Mouse (Mus musculus): ENCODE data around the gene Htra2. TPM values are rescaled to one million over a fixed set of nuclear protein-coding genes. Genes with fewer than 3 reads are reported as not detected.
A peak's percentile ranks its signal among the peaks of the same experiment; 100 is the strongest.

Htra2 gene
- polyA plus RNA-seq, 1 experiment from 2014 or later = 42.9 TPM

DNA sequence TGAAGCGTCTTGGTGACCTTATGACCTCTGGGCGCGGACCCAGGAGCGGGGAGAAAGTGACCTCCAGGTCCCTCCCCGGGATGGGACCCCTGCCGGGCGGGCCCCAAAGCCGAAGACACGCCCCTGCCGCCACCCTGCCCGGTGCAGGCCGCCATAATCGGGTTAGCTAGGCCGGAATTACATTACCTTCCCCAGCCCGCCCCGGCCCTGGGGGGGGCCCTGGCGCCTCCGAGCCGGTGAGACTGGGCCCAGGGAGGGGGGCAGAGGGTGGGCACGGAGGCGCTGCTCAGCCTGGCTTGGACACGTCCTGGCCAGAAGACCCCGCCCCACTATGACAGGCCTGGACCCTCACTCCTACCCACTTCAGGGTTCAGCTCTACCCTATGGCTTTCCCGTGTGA lies 16.1 kb upstream of the Htra2 start:
- no peak overlapping the region for H3K27ac ChIP-seq
- no peak overlapping the region for H3K9ac ChIP-seq

DNA sequence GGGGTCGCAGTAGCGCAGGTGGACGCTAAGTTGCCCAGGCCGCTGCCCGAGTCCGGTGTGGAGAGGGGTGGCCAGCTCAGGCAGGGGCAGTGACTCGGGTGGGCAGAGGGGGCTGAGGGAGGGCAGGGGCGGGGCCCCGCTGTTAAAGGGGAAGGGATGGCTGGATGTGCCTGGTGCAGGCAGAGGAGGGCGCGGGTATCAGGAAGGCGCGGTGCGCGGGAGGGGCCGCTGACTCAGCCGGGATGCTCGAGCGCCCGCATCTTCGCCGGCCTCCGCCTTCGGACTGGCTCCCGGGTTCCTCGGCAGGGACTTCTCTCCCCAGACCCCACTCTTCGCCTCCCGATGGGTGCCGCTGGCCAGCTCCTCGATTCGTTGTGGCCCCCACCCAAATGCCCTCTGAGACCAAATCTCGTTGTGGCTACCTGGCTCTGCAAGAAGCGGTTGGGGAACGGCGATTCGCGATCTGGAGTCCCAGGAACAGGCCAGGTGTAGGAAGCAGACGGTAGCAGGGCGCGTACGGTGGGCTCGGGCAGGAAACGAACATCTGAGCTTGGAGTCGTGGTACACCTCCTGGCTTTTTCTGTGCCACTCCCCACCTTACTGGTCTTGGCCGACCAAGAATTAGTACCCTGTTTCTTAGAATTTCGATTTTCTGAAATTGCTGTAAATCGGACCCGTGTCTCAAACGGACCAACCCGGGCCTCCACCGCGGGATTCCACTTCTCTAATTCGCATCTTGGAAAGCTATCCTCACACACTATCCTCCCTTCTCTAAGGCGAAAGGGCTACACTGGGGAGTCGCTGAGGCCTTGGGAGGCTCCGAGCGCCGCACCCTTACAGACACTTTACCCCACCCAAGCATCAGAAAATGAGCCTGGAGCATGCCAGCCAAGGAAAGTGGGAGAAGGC lies 15.5 kb upstream of the Htra2 start:
- ATAC-seq (ENCODE audit: low FRiP score) = no peak
- no peaks in the 10 kb centered on the region for H3K9me3 ChIP-seq (ENCODE audit: control insufficient read depth, low read length)

More for the DNA sequence above, 16.1 kb upstream of the Htra2 start:
- H3K4me1 ChIP-seq (replicated peaks; ENCODE audit: control insufficient read depth, insufficient read depth, low read length) = 0 out of 2 replicates have a peak, but pooled peaks cover 12% of the 10 kb centered on the region
- no peaks in the 10 kb centered on the region for H3K36me3 ChIP-seq (replicated peaks; ENCODE audit: control insufficient read depth, insufficient read depth)
- no peak overlapping the region; the same call in 1 of the 2 replicates for H3K4me3 ChIP-seq (replicated peaks; ENCODE audit: low read length)
- H3K9me3 ChIP-seq (ENCODE audit: control insufficient read depth, low read length) = no peaks in the 10 kb centered on the region
- no peak overlapping the region for H3K4me2 ChIP-seq (replicated peaks)
- peaks cover 99% of the 10 kb centered on the region for H3K27me3 ChIP-seq (ENCODE audit: control insufficient read depth, insufficient read depth, low read length)
- ATAC-seq (ENCODE audit: low FRiP score) (no peak), DNase-seq (ENCODE audit: low spot score) (no peak)
- WGBS = 0% methylated on average over 22 of the region's 24 CpGs

DNA sequence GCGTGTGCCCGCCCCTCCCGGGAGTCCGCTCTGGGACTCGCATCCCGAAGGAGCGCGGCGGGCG lies 15.0 kb upstream of the Htra2 start, which contains the start of gene Tlx2:
TSS of gene Tlx2 (minus strand) at position 47 of the 64 bp plus-strand sequence.
- peak within 1 kb of the TSS; percentile 28 for H3K4me2 ChIP-seq (replicated peaks)
- peak within 1 kb of the TSS; percentile 18 for H3K4me3 ChIP-seq (replicated peaks; ENCODE audit: low read length)
- no peaks in the 10 kb centered on the region for H3K9me3 ChIP-seq (ENCODE audit: control insufficient read depth, low read length)
- no peak within 1 kb of the TSS for H3K9ac ChIP-seq
- no peaks in the 10 kb centered on the region for H3K36me3 ChIP-seq (replicated peaks; ENCODE audit: control insufficient read depth, insufficient read depth)
- WGBS = 1% methylated on average over 10 of the region's 10 CpGs
- no peak within 1 kb of the TSS for H3K27ac ChIP-seq
- no peak for DNase-seq (ENCODE audit: low spot score)
- ATAC-seq (ENCODE audit: low FRiP score) = no peak
- peaks cover 99% of the 10 kb centered on the region for H3K27me3 ChIP-seq (ENCODE audit: control insufficient read depth, insufficient read depth, low read length)
- H3K4me1 ChIP-seq (replicated peaks; ENCODE audit: control insufficient read depth, insufficient read depth, low read length) = 0 out of 2 replicates have a peak, but pooled peaks cover 12% of the 10 kb centered on the region

More for the DNA sequence above, 15.5 kb upstream of the Htra2 start:
- no peak overlapping the region for H3K9ac ChIP-seq
- WGBS = under 1% methylated on average over 57 of the region's 58 CpGs
- DNase-seq (ENCODE audit: low spot score) = no peak
- no peaks in the 10 kb centered on the region for H3K36me3 ChIP-seq (replicated peaks; ENCODE audit: control insufficient read depth, insufficient read depth)
- H3K4me1 ChIP-seq (replicated peaks; ENCODE audit: control insufficient read depth, insufficient read depth, low read length) = 0 out of 2 replicates have a peak, but pooled peaks cover 12% of the 10 kb centered on the region
- H3K4me2 ChIP-seq (replicated peaks) = 0 out of 2 replicates have a peak overlapping the region, but pooled peaks have one; percentile 12
- no peak overlapping the region for H3K27ac ChIP-seq
- H3K27me3 ChIP-seq (ENCODE audit: control insufficient read depth, insufficient read depth, low read length) = peaks cover 99% of the 10 kb centered on the region
- H3K4me3 ChIP-seq (replicated peaks; ENCODE audit: low read length) = peak overlapping the region; percentile 18

DNA sequence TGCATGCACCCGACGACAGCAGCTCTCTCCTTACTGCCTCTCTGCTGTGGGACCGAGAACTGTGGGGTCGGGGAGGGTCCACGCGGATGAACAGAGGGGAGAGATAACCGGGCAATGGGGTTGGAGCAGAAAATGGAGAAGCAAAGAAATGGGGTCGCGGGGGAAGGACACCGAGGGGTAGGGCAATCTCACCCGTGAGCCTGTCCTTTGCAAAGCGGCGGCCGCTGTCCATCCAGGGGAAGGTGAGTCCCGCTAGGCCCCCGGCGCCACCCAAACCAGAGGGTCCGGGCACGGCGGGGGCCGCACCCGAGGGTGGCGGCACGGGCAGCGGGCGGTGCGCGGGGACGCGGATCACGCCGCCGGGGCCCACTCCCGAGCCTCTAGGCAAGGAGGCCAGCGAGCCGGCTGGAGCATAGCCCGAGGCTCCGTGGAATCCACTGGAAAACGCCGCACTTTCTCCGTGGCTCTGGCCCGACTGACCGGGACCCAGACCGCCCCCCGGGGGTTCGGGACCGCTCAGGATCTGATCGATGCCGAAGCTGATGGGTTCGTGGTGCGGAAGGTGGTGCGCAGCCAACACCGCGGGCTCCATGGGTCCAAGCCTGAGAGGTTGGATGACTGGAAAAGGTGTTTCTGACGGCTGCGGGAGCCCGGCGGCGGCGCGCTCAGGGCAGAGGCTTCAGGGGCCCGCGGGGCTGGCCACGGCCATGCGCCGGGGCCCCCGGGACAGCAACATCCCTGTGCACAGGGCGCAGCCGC lies 14.6 kb upstream of the Htra2 start:
- Histone ChIP-seq H3K4me2 (replicated peaks) (0 out of 2 replicates have a peak overlapping the region, but pooled peaks have one; percentile 12), H3K4me3 (replicated peaks; ENCODE audit: low read length) (peak overlapping the region; percentile 18), H3K4me1 (replicated peaks; ENCODE audit: control insufficient read depth, insufficient read depth, low read length) (0 out of 2 replicates have a peak, but pooled peaks cover 12% of the 10 kb centered on the region), H3K9ac (no peak overlapping the region), H3K27ac (no peak overlapping the region), H3K27me3 (ENCODE audit: control insufficient read depth, insufficient read depth, low read length) (peaks cover 99% of the 10 kb centered on the region), H3K9me3 (ENCODE audit: control insufficient read depth, low read length) (no peaks in the 10 kb centered on the region), H3K36me3 (replicated peaks; ENCODE audit: control insufficient read depth, insufficient read depth) (no peaks in the 10 kb centered on the region)
- 1% methylated on average over 68 of the region's 69 CpGs for WGBS
- ATAC-seq (ENCODE audit: low FRiP score) (no peak), DNase-seq (ENCODE audit: low spot score) (no peak)

DNA sequence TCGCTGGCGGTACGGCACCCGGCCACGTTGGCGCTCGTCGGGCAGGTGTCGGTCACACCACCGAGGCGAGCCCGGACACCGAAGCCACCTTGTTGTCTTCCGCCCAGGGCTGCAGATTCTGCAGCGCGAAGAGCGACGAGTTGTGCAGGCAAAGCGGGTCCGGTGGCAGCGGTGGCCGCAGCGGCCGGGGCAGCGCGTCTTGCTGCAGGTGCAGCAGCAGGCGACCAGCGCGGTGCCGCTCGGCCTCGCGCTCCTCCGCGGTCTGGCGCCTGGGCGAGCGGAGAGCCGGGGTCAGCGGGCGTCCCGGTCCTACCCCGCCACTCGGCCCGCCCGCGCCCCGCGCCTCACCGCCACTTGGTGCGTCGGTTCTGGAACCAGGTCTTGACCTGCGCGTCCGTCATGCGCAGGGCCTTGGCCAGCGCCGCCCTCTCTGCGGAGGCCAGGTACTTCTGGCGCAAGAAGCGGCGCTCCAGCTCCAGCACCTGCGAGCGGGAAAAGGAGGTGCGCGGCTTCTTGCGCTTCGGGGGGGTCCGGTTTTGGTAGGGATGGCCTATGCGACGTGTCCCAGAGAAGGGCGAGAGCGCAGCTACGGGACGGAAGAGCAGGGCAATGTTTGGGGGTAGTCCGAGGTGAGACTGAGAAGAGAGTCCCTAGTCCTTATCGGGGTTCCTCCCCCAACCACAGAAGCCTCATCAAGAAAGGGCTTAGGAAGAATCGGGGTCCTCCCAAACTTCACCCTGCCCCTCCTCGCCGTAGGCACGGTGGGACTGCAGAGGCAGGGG lies 13.8 kb upstream of the Htra2 start:
- ATAC-seq (ENCODE audit: low FRiP score) (no peak), DNase-seq (ENCODE audit: low spot score) (no peak)
- peak overlapping the region; percentile 16 for H3K4me3 ChIP-seq (replicated peaks; ENCODE audit: low read length)
- H3K36me3 ChIP-seq (replicated peaks; ENCODE audit: control insufficient read depth, insufficient read depth) = no peaks in the 10 kb centered on the region
- no peak overlapping the region for H3K9ac ChIP-seq
- no peaks in the 10 kb centered on the region for H3K9me3 ChIP-seq (ENCODE audit: control insufficient read depth, low read length)
- peaks cover 99% of the 10 kb centered on the region for H3K27me3 ChIP-seq (ENCODE audit: control insufficient read depth, insufficient read depth, low read length)
- peak overlapping the region; percentile 28 for H3K4me2 ChIP-seq (replicated peaks)
- H3K4me1 ChIP-seq (replicated peaks; ENCODE audit: control insufficient read depth, insufficient read depth, low read length) = 0 out of 2 replicates have a peak, but pooled peaks cover 12% of the 10 kb centered on the region
- H3K27ac ChIP-seq = no peak overlapping the region
- under 1% methylated on average over 67 of the region's 81 CpGs for WGBS

DNA sequence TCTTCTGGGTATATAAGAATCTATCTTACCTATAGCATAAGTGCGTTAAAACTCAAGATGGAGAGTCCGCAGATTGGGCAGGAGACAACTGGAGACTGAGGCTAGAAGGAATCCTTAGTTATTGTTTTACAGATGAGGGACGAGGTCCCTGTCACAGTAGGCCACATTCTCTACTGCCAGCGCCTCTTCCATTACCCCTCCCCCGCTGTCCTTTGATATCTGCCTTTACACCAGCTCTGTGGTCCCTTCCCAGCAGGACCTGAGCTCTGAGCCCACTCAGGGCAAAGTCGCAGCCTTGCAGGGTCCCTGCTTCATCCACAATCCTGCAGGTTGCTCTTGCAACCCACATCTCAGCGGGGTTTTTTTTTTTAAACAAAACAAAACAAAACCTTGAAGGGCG lies 13.1 kb upstream of the Htra2 start:
- peaks cover 99% of the 10 kb centered on the region for H3K27me3 ChIP-seq (ENCODE audit: control insufficient read depth, insufficient read depth, low read length)
- H3K36me3 ChIP-seq (replicated peaks; ENCODE audit: control insufficient read depth, insufficient read depth) = no peaks in the 10 kb centered on the region
- H3K4me3 ChIP-seq (replicated peaks; ENCODE audit: low read length) = peak overlapping the region; percentile 16; the same call in 1 of the 2 replicates
- H3K9ac ChIP-seq = no peak overlapping the region
- H3K27ac ChIP-seq = no peak overlapping the region
- no peak for DNase-seq (ENCODE audit: low spot score)
- WGBS = 4% methylated on average over 8 of the region's 8 CpGs
- H3K4me1 ChIP-seq (replicated peaks; ENCODE audit: control insufficient read depth, insufficient read depth, low read length) = 0 out of 2 replicates have a peak, but pooled peaks cover 12% of the 10 kb centered on the region
- no peaks in the 10 kb centered on the region for H3K9me3 ChIP-seq (ENCODE audit: control insufficient read depth, low read length)
- ATAC-seq (ENCODE audit: low FRiP score) = no peak
- peak overlapping the region; percentile 28; the same call in 1 of the 2 replicates for H3K4me2 ChIP-seq (replicated peaks)

DNA sequence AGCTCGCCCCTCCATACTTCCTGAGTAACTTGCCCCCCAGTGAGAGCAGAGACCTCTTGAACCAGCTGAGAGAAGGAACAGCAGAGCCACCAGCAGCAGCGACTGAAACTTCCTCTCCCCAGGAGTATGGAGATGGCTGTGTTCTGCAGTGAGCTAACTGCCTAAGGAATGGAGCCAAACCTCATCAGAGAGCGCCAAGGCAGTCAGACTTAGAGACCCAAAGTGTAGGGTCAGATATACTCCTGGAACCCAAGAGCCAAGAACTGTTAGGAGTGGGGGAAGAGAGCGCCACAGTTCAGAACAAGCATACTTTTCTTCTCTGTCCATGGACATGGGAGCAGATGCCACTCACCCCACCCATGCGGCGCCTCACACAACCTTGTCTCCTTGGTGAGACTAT lies 11.4 kb upstream of the Htra2 start:
- WGBS = 21% methylated on average over 6 of the region's 6 CpGs

DNA sequence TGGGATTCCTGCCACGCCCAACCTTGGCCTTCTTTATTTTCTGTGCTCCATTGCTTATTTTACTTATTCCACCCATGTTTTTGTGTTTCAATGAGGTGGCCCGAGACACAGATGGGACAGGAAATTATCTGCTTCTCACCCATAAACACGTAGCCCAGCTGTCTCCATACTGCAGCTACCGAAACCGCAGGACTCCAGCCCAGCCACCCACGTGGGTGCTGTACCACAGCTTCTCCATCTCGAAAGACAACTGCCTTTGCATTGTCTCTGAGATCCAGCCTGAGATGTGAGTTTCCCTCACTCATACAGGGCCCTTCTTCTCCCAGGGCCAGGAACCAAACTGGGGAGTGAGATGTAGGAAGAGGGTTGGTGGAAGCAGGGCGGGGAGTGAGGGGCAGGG lies 10.9 kb upstream of the Htra2 start:
- 41% methylated on average over 8 of the region's 8 CpGs for WGBS
- ATAC-seq (ENCODE audit: low FRiP score) = no peak
- no peak overlapping the region for H3K4me3 ChIP-seq (replicated peaks; ENCODE audit: low read length)

More for the DNA sequence above, 11.4 kb upstream of the Htra2 start:
- H3K27ac ChIP-seq = no peak overlapping the region
- peaks cover 99% of the 10 kb centered on the region for H3K27me3 ChIP-seq (ENCODE audit: control insufficient read depth, insufficient read depth, low read length)
- no peak for ATAC-seq (ENCODE audit: low FRiP score)
- no peaks in the 10 kb centered on the region for H3K36me3 ChIP-seq (replicated peaks; ENCODE audit: control insufficient read depth, insufficient read depth)
- H3K4me3 ChIP-seq (replicated peaks; ENCODE audit: low read length) = no peak overlapping the region
- no peak for DNase-seq (ENCODE audit: low spot score)
- H3K4me1 ChIP-seq (replicated peaks; ENCODE audit: control insufficient read depth, insufficient read depth, low read length) = 0 out of 2 replicates have a peak, but pooled peaks cover 12% of the 10 kb centered on the region
- no peak overlapping the region for H3K9ac ChIP-seq
- H3K9me3 ChIP-seq (ENCODE audit: control insufficient read depth, low read length) = no peaks in the 10 kb centered on the region
- H3K4me2 ChIP-seq (replicated peaks) = no peak overlapping the region

DNA sequence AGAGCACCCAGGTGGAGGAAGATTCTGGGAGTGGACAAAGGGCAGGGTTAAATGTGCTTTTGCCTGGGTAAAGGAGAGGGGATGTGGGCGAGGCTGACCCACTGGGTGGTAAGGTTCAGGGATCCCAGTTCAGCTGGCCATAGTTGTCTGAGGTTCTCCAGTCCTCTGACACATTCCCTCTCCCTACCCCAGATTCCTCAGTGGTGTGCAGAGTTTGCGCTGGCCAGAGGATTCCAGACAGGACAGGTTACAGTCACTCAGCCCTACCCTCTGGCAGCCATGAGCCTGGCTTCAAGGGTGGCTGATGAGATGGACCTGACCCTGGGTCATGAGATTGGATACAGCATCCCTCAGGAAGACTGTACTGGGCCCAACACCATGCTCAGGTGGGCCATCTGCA lies 3.7 kb upstream of the Htra2 start:
- Histone ChIP-seq H3K27ac (no peak overlapping the region), H3K9me3 (ENCODE audit: control insufficient read depth, low read length) (no peaks in the 10 kb centered on the region), H3K9ac (no peak overlapping the region), H3K4me2 (replicated peaks) (no peak overlapping the region), H3K4me1 (replicated peaks; ENCODE audit: control insufficient read depth, insufficient read depth, low read length) (peaks cover 11% of the 10 kb centered on the region), H3K4me3 (replicated peaks; ENCODE audit: low read length) (no peak overlapping the region), H3K27me3 (ENCODE audit: control insufficient read depth, insufficient read depth, low read length) (peaks cover 31% of the 10 kb centered on the region), H3K36me3 (replicated peaks; ENCODE audit: control insufficient read depth, insufficient read depth) (peaks cover 12% of the 10 kb centered on the region)
- no peak for ATAC-seq (ENCODE audit: low FRiP score)
- 75% methylated on average over 2 of the region's 2 CpGs for WGBS
- no peak for DNase-seq (ENCODE audit: low spot score)

More for the DNA sequence above, 10.9 kb upstream of the Htra2 start:
- no peak overlapping the region for H3K9ac ChIP-seq
- H3K36me3 ChIP-seq (replicated peaks; ENCODE audit: control insufficient read depth, insufficient read depth) = no peaks in the 10 kb centered on the region
- no peak overlapping the region for H3K27ac ChIP-seq
- H3K4me1 ChIP-seq (replicated peaks; ENCODE audit: control insufficient read depth, insufficient read depth, low read length) = 0 out of 2 replicates have a peak, but pooled peaks cover 12% of the 10 kb centered on the region
- no peaks in the 10 kb centered on the region for H3K9me3 ChIP-seq (ENCODE audit: control insufficient read depth, low read length)
- no peak overlapping the region for H3K4me2 ChIP-seq (replicated peaks)
- peaks cover 97% of the 10 kb centered on the region for H3K27me3 ChIP-seq (ENCODE audit: control insufficient read depth, insufficient read depth, low read length)
- no peak for DNase-seq (ENCODE audit: low spot score)

All from hindbrain, embryonic 14.5 days (tissue).